Mouse (Mus musculus): ENCODE data around the gene Cdkn1b. TPM values are rescaled to one million over a fixed set of nuclear protein-coding genes. Genes with fewer than 3 reads are reported as not detected.

Cdkn1b gene
- polyA plus RNA-seq, 1 experiment from 2014 or later = 29.9 TPM

- no peak overlapping the region for H3K4me2 ChIP-seq (ENCODE audit: low read length)
- H3K9ac ChIP-seq (replicated peaks; ENCODE audit: low read length) = no peak overlapping the region
- 0 out of 2 replicates have a peak, but pooled peaks cover 12% of the 10 kb centered on the region for H3K36me3 ChIP-seq (ENCODE audit: control insufficient read depth, insufficient read depth, low read length)
- DNase-seq = no peak
- 92% methylated on average over 4 of the region's 4 CpGs for WGBS
- H3K4me3 ChIP-seq (replicated peaks; ENCODE audit: low read depth, low read length) = no peak overlapping the region
- no peak for ATAC-seq (ENCODE audit: low FRiP score, low TSS enrichment)
- peaks cover 37% of the 10 kb centered on the region for H3K4me1 ChIP-seq (ENCODE audit: control insufficient read depth, insufficient read depth, low read length)
- no peak overlapping the region for H3K27ac ChIP-seq (replicated peaks; ENCODE audit: low read depth, low read length)
- H3K9me3 ChIP-seq (ENCODE audit: control insufficient read depth, low read length) = no peaks in the 10 kb centered on the region
- no peaks in the 10 kb centered on the region for H3K27me3 ChIP-seq (ENCODE audit: control insufficient read depth, insufficient read depth, low read length)
These were observed 36.5 kb upstream of the Cdkn1b start for GRCm38 (mm10) chr6:134883661-134884060.

DNA sequence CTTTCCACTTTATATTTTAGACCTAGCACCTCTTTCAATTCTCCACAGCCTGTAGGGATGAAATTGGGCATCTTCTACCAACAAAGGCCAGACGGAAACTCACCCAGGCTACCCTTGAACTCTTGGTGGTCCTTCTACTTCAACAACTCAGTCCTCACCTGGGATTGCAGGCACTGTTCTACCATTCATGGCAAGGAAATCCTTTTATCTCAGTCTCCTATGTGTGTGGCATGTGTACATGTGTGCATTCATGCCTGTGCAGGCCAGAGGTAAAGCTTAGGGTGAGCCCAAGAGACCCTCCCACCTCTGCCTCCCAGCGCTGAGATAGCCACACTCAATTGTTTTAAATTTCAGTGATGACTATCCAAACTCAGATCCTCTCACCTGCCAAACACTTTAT lies 34.7 kb upstream of the Cdkn1b start:
- DNase-seq = no peak
- Histone ChIP-seq H3K4me3 (replicated peaks; ENCODE audit: low read depth, low read length) (peak overlapping the region; percentile 59), H3K4me1 (ENCODE audit: control insufficient read depth, insufficient read depth, low read length) (peaks cover 43% of the 10 kb centered on the region)

DNA sequence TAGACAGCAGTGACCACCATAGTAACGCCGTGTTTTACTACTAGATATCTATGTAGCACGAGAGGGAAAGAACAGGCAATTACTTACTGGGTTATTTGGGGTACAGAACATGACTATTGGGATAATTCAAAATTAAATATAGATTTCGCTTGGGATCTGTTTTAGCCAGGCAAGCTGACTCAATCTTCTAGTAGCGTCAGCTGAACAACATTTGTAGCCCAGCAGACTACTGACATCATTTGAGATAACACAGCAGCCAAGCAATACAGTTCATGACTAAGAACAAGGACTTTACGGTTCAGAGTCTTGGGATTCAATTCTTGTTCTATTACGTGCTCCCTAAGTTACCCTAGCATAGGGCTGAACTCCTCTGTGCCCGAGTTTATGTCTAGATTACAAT lies 33.7 kb upstream of the Cdkn1b start:
- peak overlapping the region; percentile 92; the same call in 1 of the 2 replicates for H3K27ac ChIP-seq (replicated peaks; ENCODE audit: low read depth, low read length)
- H3K27me3 ChIP-seq (ENCODE audit: control insufficient read depth, insufficient read depth, low read length) = no peaks in the 10 kb centered on the region
- peak overlapping the region; percentile 59 for H3K4me3 ChIP-seq (replicated peaks; ENCODE audit: low read depth, low read length)
- peak overlapping the region; percentile 77 for H3K9ac ChIP-seq (replicated peaks; ENCODE audit: low read length)
- peak overlapping the region; percentile 70 for H3K4me2 ChIP-seq (ENCODE audit: low read length)
- 0 out of 2 replicates have a peak, but pooled peaks cover 12% of the 10 kb centered on the region for H3K36me3 ChIP-seq (ENCODE audit: control insufficient read depth, insufficient read depth, low read length)
- ATAC-seq (ENCODE audit: low FRiP score, low TSS enrichment) (no peak), DNase-seq (peak; percentile 26)
- no peaks in the 10 kb centered on the region for H3K9me3 ChIP-seq (ENCODE audit: control insufficient read depth, low read length)
- peaks cover 41% of the 10 kb centered on the region for H3K4me1 ChIP-seq (ENCODE audit: control insufficient read depth, insufficient read depth, low read length)
- WGBS = 67% methylated on average over 8 of the region's 8 CpGs

More for the DNA sequence above, 34.7 kb upstream of the Cdkn1b start:
- Histone ChIP-seq H3K9ac (replicated peaks; ENCODE audit: low read length) (no peak overlapping the region), H3K9me3 (ENCODE audit: control insufficient read depth, low read length) (no peaks in the 10 kb centered on the region), H3K4me2 (ENCODE audit: low read length) (peak overlapping the region; percentile 70), H3K27me3 (ENCODE audit: control insufficient read depth, insufficient read depth, low read length) (no peaks in the 10 kb centered on the region), H3K36me3 (ENCODE audit: control insufficient read depth, insufficient read depth, low read length) (0 out of 2 replicates have a peak, but pooled peaks cover 12% of the 10 kb centered on the region), H3K27ac (replicated peaks; ENCODE audit: low read depth, low read length) (no peak overlapping the region)
- no peak for ATAC-seq (ENCODE audit: low FRiP score, low TSS enrichment)
- 90% methylated on average over 2 of the region's 2 CpGs for WGBS

DNA sequence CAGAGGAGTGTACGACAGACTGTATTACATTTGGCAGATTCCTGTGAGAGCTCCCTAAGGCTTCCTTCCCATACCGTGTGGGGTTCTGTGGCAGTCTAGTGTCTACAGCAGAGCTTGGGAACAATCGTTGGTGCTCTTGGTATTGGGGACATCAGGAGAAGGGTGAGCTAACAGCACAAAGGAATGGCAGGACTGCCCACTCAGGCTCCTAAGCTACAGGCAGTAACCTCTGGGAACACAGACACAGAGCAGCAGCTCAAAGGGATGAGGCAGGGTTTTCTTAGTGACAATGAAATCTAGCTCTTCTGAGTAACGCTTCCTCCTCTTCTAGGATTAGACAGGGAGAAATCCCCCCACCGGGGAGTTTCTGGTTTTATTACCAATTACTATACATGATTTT lies 33.2 kb upstream of the Cdkn1b start:
- DNase-seq = peak; percentile 65
- 5% methylated on average over 5 of the region's 5 CpGs for WGBS
- H3K4me1 ChIP-seq (ENCODE audit: control insufficient read depth, insufficient read depth, low read length) = peaks cover 39% of the 10 kb centered on the region

DNA sequence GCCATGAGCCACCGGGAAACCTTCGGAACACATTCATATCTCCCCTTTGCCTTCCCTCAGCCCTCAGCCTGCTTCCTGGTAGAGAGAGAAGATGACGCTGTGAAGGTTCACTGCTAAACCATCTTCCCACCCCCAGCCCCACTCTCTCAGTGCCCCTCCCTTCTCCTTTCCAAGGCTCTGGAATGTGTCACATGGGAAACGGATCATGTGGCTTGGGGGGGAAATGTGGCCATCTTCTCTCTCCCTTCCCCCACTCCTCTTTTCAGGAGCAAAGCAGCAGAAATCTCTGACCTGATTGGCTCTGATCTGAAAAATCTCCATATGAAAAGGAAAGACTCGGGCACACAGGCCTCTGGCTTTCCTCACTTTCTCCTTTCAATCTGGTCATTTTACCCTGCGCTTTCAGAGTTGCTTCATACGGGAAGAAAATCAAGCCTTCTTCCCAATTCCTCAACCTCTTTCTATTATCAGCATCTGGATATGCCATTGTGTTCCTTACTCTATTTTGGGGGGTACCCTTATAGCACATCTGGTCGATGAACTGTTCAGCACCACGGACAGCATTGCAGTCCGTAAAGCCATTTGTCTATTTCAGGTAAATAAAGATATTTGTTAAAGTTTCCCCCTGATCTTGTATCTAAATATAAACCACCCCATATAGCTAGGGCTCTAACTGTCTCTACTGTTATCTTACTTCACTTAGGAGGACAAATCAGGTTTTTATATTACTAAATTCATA lies 32.3 kb upstream of the Cdkn1b start:
- Histone ChIP-seq H3K27ac (replicated peaks; ENCODE audit: low read depth, low read length) (peak overlapping the region; percentile 92), H3K4me2 (ENCODE audit: low read length) (peak overlapping the region; percentile 70), H3K4me1 (ENCODE audit: control insufficient read depth, insufficient read depth, low read length) (peaks cover 39% of the 10 kb centered on the region), H3K36me3 (ENCODE audit: control insufficient read depth, insufficient read depth, low read length) (0 out of 2 replicates have a peak, but pooled peaks cover 4% of the 10 kb centered on the region), H3K4me3 (replicated peaks; ENCODE audit: low read depth, low read length) (peak overlapping the region; percentile 59), H3K27me3 (ENCODE audit: control insufficient read depth, insufficient read depth, low read length) (no peaks in the 10 kb centered on the region), H3K9ac (replicated peaks; ENCODE audit: low read length) (peak overlapping the region; percentile 77), H3K9me3 (ENCODE audit: control insufficient read depth, low read length) (no peaks in the 10 kb centered on the region)
- DNase-seq = peak; percentile 96
- 1% methylated on average over 10 of the region's 10 CpGs for WGBS
- ATAC-seq (ENCODE audit: low FRiP score, low TSS enrichment) = peak; percentile 94

More for the DNA sequence above, 33.2 kb upstream of the Cdkn1b start:
- no peaks in the 10 kb centered on the region for H3K9me3 ChIP-seq (ENCODE audit: control insufficient read depth, low read length)
- no peaks in the 10 kb centered on the region for H3K27me3 ChIP-seq (ENCODE audit: control insufficient read depth, insufficient read depth, low read length)
- 0 out of 2 replicates have a peak, but pooled peaks cover 10% of the 10 kb centered on the region for H3K36me3 ChIP-seq (ENCODE audit: control insufficient read depth, insufficient read depth, low read length)
- peak overlapping the region; percentile 59 for H3K4me3 ChIP-seq (replicated peaks; ENCODE audit: low read depth, low read length)
- peak overlapping the region; percentile 77 for H3K9ac ChIP-seq (replicated peaks; ENCODE audit: low read length)
- H3K4me2 ChIP-seq (ENCODE audit: low read length) = peak overlapping the region; percentile 70
- ATAC-seq (ENCODE audit: low FRiP score, low TSS enrichment) = peak; percentile 28; the same call in 1 of the 2 replicates
- peak overlapping the region; percentile 92 for H3K27ac ChIP-seq (replicated peaks; ENCODE audit: low read depth, low read length)

- 1% methylated on average over 4 of the region's 4 CpGs for WGBS
- H3K9ac ChIP-seq (replicated peaks; ENCODE audit: low read length) = peak overlapping the region; percentile 6
- H3K4me1 ChIP-seq (ENCODE audit: control insufficient read depth, insufficient read depth, low read length) = peaks cover 39% of the 10 kb centered on the region
- peak overlapping the region; percentile 92 for H3K27ac ChIP-seq (replicated peaks; ENCODE audit: low read depth, low read length)
- no peaks in the 10 kb centered on the region for H3K27me3 ChIP-seq (ENCODE audit: control insufficient read depth, insufficient read depth, low read length)
- H3K4me3 ChIP-seq (replicated peaks; ENCODE audit: low read depth, low read length) = peak overlapping the region; percentile 59
- peak overlapping the region; percentile 70 for H3K4me2 ChIP-seq (ENCODE audit: low read length)
- H3K36me3 ChIP-seq (ENCODE audit: control insufficient read depth, insufficient read depth, low read length) = 0 out of 2 replicates have a peak, but pooled peaks cover 2% of the 10 kb centered on the region
- no peaks in the 10 kb centered on the region for H3K9me3 ChIP-seq (ENCODE audit: control insufficient read depth, low read length)
- ATAC-seq (ENCODE audit: low FRiP score, low TSS enrichment) (peak; percentile 74), DNase-seq (peak; percentile 82)
These were observed 31.6 kb upstream of the Cdkn1b start for GRCm38 (mm10) chr6:134888563-134889017.

GRCm38 (mm10) chr6:134889763-134890162 lies 30.4 kb upstream of the Cdkn1b start:
- H3K4me1 ChIP-seq (ENCODE audit: control insufficient read depth, insufficient read depth, low read length) = peaks cover 35% of the 10 kb centered on the region
- 79% methylated on average over 1 of the region's 1 CpGs for WGBS
- 0 out of 2 replicates have a peak, but pooled peaks cover 2% of the 10 kb centered on the region for H3K36me3 ChIP-seq (ENCODE audit: control insufficient read depth, insufficient read depth, low read length)
- H3K27me3 ChIP-seq (ENCODE audit: control insufficient read depth, insufficient read depth, low read length) = no peaks in the 10 kb centered on the region
- ATAC-seq (ENCODE audit: low FRiP score, low TSS enrichment) = no peak
- no peak overlapping the region for H3K4me2 ChIP-seq (ENCODE audit: low read length)
- H3K9me3 ChIP-seq (ENCODE audit: control insufficient read depth, low read length) = no peaks in the 10 kb centered on the region
- DNase-seq = no peak
- peak overlapping the region; percentile 92; the same call in 1 of the 2 replicates for H3K27ac ChIP-seq (replicated peaks; ENCODE audit: low read depth, low read length)
- H3K4me3 ChIP-seq (replicated peaks; ENCODE audit: low read depth, low read length) = no peak overlapping the region
- no peak overlapping the region for H3K9ac ChIP-seq (replicated peaks; ENCODE audit: low read length)

GRCm38 (mm10) chr6:134890436-134890835 lies 29.8 kb upstream of the Cdkn1b start:
- no peak for ATAC-seq (ENCODE audit: low FRiP score, low TSS enrichment)
- no peak for DNase-seq
- no peaks in the 10 kb centered on the region for H3K36me3 ChIP-seq (ENCODE audit: control insufficient read depth, insufficient read depth, low read length)
- H3K27me3 ChIP-seq (ENCODE audit: control insufficient read depth, insufficient read depth, low read length) = no peaks in the 10 kb centered on the region
- 86% methylated on average over 7 of the region's 7 CpGs for WGBS
- H3K27ac ChIP-seq (replicated peaks; ENCODE audit: low read depth, low read length) = no peak overlapping the region
- no peak overlapping the region for H3K4me2 ChIP-seq (ENCODE audit: low read length)
- no peaks in the 10 kb centered on the region for H3K9me3 ChIP-seq (ENCODE audit: control insufficient read depth, low read length)
- no peak overlapping the region for H3K4me3 ChIP-seq (replicated peaks; ENCODE audit: low read depth, low read length)
- peaks cover 28% of the 10 kb centered on the region for H3K4me1 ChIP-seq (ENCODE audit: control insufficient read depth, insufficient read depth, low read length)
- H3K9ac ChIP-seq (replicated peaks; ENCODE audit: low read length) = no peak overlapping the region

Data from midbrain, embryonic 14.5 days (tissue).